Mouse (Mus musculus): ENCODE results near the gene Ccn5. TPM values are rescaled to one million over a fixed set of nuclear protein-coding genes. Genes with fewer than 3 reads are reported as not detected.

Ccn5 gene
- polyA plus RNA-seq, 1 experiment from 2014 or later: 0.17 TPM

DNA sequence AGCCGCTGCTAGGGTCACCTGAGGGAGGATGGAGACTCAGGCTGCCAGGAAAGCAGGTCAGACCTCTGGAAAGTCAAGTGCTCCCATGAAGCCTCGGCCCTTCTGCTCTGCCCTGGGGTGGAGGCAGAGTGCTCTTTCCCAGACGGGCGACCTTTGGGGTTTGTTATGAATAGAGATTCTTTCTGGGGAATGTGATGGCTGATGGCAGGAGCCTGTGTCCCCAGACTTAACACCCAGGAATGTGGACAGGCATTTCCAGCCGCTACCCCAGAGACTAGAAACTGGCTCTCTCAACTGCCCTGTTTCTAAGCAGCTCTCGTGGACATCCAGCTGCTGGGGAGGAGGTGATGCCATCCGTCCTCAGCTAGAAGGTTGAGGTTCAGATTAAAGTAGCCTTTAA lies 11.0 kb upstream of the Ccn5 start:
- ATAC-seq (replicated peaks; ENCODE audit: low FRiP score, low read depth): no peak
- 59% methylated on average over 7 of the region's 7 CpGs for WGBS
- no peak for DNase-seq (ENCODE audit: low spot score)

DNA sequence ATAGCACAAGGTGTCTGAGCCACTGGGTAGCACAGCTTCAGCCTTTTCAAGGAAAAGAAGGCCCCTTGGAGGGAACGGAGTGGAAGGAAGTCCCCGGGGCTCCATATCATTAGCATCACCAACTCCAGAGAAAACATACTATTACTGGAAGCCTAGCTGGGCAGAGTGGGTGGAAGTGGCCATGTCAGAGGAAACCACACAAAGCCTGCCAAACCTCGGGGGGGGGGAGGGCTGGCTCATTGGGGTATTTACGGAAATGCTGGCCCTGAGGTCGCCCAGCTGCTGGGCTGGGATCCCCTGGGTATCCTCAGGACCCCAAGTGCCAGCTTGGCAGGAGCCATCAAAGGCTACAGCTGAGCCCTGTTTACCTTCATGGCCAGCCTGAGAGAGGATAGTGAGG lies 7.6 kb upstream of the Ccn5 start:
- Histone ChIP-seq H3K4me1 (replicated peaks; ENCODE audit: insufficient read depth, low read length) (no peaks in the 10 kb centered on the region), H3K27me3 (ENCODE audit: insufficient read depth, low read length) (no peaks in the 10 kb centered on the region), H3K9me3 (replicated peaks; ENCODE audit: low read length) (no peaks in the 10 kb centered on the region), H3K4me3 (replicated peaks; ENCODE audit: low read depth, low read length) (no peak overlapping the region), H3K36me3 (ENCODE audit: insufficient read depth, low read length) (no peaks in the 10 kb centered on the region), H3K4me2 (ENCODE audit: low read length) (no peak overlapping the region), H3K27ac (no peak overlapping the region), H3K9ac (ENCODE audit: low read depth, low read length) (no peak overlapping the region)
- no peak for TF ChIP-seq CTCF (IDR thresholded peaks at IDR 0.05; ENCODE audit: low read depth)
- no peak for DNase-seq (ENCODE audit: low spot score)
- 52% methylated on average over 5 of the region's 5 CpGs for WGBS
- no peak for ATAC-seq (replicated peaks; ENCODE audit: low FRiP score, low read depth)

More for the DNA sequence above, 11.0 kb upstream of the Ccn5 start:
- Histone ChIP-seq H3K9ac (ENCODE audit: low read depth, low read length) (no peak overlapping the region), H3K4me3 (replicated peaks; ENCODE audit: low read depth, low read length) (no peak overlapping the region), H3K4me1 (replicated peaks; ENCODE audit: insufficient read depth, low read length) (no peaks in the 10 kb centered on the region), H3K36me3 (ENCODE audit: insufficient read depth, low read length) (no peaks in the 10 kb centered on the region), H3K9me3 (replicated peaks; ENCODE audit: low read length) (no peaks in the 10 kb centered on the region), H3K27ac (no peak overlapping the region), H3K4me2 (ENCODE audit: low read length) (no peak overlapping the region), H3K27me3 (ENCODE audit: insufficient read depth, low read length) (no peaks in the 10 kb centered on the region)
- TF ChIP-seq CTCF (IDR thresholded peaks at IDR 0.05; ENCODE audit: low read depth): no peak

DNA sequence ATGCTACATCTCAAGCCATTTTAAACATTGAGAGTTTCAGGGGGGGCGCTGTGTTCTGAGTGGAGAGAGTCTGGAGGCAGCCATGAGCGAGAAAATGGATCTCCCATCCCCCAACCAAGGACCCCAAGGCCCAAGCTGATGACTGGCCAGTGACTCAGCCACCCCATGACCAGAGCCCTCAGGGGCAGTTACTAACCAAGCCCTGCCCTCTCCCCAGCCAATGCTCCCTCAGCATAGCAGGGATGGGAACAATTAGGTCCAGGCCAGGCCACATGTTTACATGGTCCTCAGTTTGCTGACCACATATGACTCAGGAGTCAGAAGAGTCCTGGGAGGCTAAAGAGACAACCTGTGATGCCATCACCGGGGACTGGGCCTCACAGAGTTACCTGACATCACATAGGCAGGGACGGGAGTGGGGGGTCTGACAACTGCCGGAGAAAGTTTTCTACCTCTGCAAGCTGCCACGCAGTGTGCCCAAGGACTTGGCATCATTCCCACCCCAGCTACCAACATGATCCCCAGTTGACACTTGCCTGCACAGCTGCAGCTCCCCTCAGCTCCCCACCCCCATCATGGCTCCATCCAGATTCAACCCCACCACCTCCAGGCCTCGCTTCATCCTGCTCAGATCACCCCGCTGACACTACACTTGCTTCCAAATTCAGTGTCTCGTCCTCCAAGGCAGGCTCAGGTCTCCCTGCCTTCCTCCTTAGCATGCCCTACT lies 5.8 kb upstream of the Ccn5 start:
- 89% methylated on average over 9 of the region's 9 CpGs for WGBS
- Histone ChIP-seq H3K27ac (no peak overlapping the region), H3K9me3 (replicated peaks; ENCODE audit: low read length) (no peaks in the 10 kb centered on the region), H3K4me1 (replicated peaks; ENCODE audit: insufficient read depth, low read length) (no peaks in the 10 kb centered on the region), H3K36me3 (ENCODE audit: insufficient read depth, low read length) (no peaks in the 10 kb centered on the region), H3K4me3 (replicated peaks; ENCODE audit: low read depth, low read length) (no peak overlapping the region), H3K9ac (ENCODE audit: low read depth, low read length) (no peak overlapping the region), H3K4me2 (ENCODE audit: low read length) (no peak overlapping the region), H3K27me3 (ENCODE audit: insufficient read depth, low read length) (no peaks in the 10 kb centered on the region)
- no peak for TF ChIP-seq CTCF (IDR thresholded peaks at IDR 0.05; ENCODE audit: low read depth)
- DNase-seq (ENCODE audit: low spot score) (no peak), ATAC-seq (replicated peaks; ENCODE audit: low FRiP score, low read depth) (no peak)

DNA sequence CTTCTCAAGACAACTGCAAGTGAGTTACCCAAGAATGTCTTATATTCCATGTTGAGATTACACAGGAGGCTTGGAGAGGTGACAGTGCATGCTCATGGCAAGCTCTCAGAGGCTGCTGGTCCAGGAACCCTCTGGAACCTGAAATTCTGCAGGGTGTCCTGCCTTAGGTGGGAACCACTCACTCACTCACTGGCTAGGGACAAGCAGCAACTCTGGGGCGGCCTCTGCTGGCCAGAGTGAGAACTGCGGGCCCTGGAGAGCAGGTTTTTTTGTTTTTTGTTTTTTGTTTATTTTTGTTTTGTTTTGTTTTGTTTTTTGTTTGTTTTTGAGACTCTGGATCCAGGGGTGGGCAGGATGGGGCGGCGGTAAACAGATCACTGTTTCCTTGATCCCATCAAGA lies 2.6 kb downstream of the Ccn5 start:
- no peak overlapping the region for H3K4me3 ChIP-seq (replicated peaks; ENCODE audit: low read depth, low read length)
- ATAC-seq (replicated peaks; ENCODE audit: low FRiP score, low read depth): no peak
- no peaks in the 10 kb centered on the region for H3K27me3 ChIP-seq (ENCODE audit: insufficient read depth, low read length)
- H3K4me2 ChIP-seq (ENCODE audit: low read length): peak overlapping the region; percentile 52
- no peaks in the 10 kb centered on the region for H3K36me3 ChIP-seq (ENCODE audit: insufficient read depth, low read length)
- H3K27ac ChIP-seq: no peak overlapping the region
- 0 out of 2 replicates have a peak overlapping the region, but pooled peaks have one; percentile 8 for H3K9ac ChIP-seq (ENCODE audit: low read depth, low read length)
- WGBS: 8% methylated on average over 4 of the region's 4 CpGs
- no peaks in the 10 kb centered on the region for H3K4me1 ChIP-seq (replicated peaks; ENCODE audit: insufficient read depth, low read length)
- H3K9me3 ChIP-seq (replicated peaks; ENCODE audit: low read length): no peaks in the 10 kb centered on the region
- TF ChIP-seq CTCF (IDR thresholded peaks at IDR 0.05; ENCODE audit: low read depth): peak; percentile 90
- peak; percentile 56 for DNase-seq (ENCODE audit: low spot score)

DNA sequence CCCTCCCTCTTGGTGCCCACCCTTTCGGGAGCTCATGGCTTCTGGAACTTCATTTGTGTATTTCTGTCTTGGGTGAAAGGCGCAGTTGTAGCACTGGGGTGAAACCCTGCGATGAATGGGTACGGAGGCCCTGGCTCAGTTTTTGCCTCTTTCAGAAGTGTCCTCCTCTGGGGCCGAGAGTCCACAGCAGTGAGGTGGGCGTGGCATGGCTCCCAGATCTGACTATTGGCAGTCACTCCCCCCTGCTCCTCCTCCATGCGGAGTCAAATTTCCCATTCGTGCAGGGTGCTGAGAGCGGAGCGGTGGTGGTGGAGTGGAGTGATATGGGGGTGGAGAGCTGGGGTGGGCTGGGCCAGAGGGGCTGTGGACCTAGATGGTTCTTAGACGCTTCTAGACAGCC lies 3.1 kb downstream of the Ccn5 start:
- Histone ChIP-seq H3K27me3 (ENCODE audit: insufficient read depth, low read length) (no peaks in the 10 kb centered on the region), H3K9ac (ENCODE audit: low read depth, low read length) (0 out of 2 replicates have a peak overlapping the region, but pooled peaks have one; percentile 8), H3K4me1 (replicated peaks; ENCODE audit: insufficient read depth, low read length) (no peaks in the 10 kb centered on the region), H3K9me3 (replicated peaks; ENCODE audit: low read length) (no peaks in the 10 kb centered on the region), H3K4me2 (ENCODE audit: low read length) (peak overlapping the region; percentile 52), H3K4me3 (replicated peaks; ENCODE audit: low read depth, low read length) (no peak overlapping the region), H3K27ac (no peak overlapping the region), H3K36me3 (ENCODE audit: insufficient read depth, low read length) (no peaks in the 10 kb centered on the region)
- DNase-seq (ENCODE audit: low spot score) (peak; percentile 74), ATAC-seq (replicated peaks; ENCODE audit: low FRiP score, low read depth) (peak; percentile 58; the same call in 1 of the 2 replicates)
- TF ChIP-seq CTCF (IDR thresholded peaks at IDR 0.05; ENCODE audit: low read depth): no peak
- 16% methylated on average over 11 of the region's 11 CpGs for WGBS

DNA sequence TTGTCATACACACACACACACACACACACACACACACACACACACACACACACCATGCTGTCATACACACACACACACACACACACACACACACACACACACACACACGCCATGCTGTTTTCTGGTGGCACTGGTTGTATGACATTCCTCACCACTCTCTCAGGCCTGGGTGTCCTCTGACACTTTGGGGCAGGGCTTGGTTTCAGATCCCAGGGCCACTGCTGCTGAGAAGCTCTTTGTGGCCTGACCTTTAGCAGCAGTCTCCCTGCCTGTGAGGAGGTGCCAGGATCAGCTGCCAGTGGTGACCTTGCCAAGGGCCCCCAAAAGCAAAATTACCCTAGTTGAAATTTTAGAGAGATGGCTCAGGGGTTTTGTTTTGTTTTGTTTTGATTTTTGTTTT lies 5.2 kb downstream of the Ccn5 start:
- no peak for TF ChIP-seq CTCF (IDR thresholded peaks at IDR 0.05; ENCODE audit: low read depth)
- H3K27me3 ChIP-seq (ENCODE audit: insufficient read depth, low read length): no peaks in the 10 kb centered on the region
- 92% methylated on average over 1 of the region's 1 CpGs for WGBS

More for the DNA sequence above, 5.2 kb downstream of the Ccn5 start:
- DNase-seq (ENCODE audit: low spot score) (no peak), ATAC-seq (replicated peaks; ENCODE audit: low FRiP score, low read depth) (no peak)
- Histone ChIP-seq H3K36me3 (ENCODE audit: insufficient read depth, low read length) (no peaks in the 10 kb centered on the region), H3K27ac (no peak overlapping the region), H3K4me2 (ENCODE audit: low read length) (no peak overlapping the region), H3K9ac (ENCODE audit: low read depth, low read length) (no peak overlapping the region), H3K4me1 (replicated peaks; ENCODE audit: insufficient read depth, low read length) (no peaks in the 10 kb centered on the region), H3K9me3 (replicated peaks; ENCODE audit: low read length) (no peaks in the 10 kb centered on the region), H3K4me3 (replicated peaks; ENCODE audit: low read depth, low read length) (no peak overlapping the region)

All from kidney, postnatal 0 days (tissue).